Mouse (Mus musculus) embryonic fibroblast, embryonic 13.5 days (primary cell): ENCODE data around the gene Spata4.

Source experiments
- CTCF ChIP-seq: IDR thresholded peaks from 2 replicates; pipeline ENCODE4 v1.5.1; 2011; ENCODE audit warnings: mild to moderate bottlenecking, control low read depth, low read length, moderate library complexity, borderline replicate concordance; ENCODE audit not compliant: insufficient read depth
- POLR2A ChIP-seq: IDR thresholded peaks from 2 replicates; pipeline ENCODE4 v1.6.1; 2011; ENCODE audit warnings: low read depth, mild to moderate bottlenecking, control low read depth, low read length, moderate library complexity

DNA sequence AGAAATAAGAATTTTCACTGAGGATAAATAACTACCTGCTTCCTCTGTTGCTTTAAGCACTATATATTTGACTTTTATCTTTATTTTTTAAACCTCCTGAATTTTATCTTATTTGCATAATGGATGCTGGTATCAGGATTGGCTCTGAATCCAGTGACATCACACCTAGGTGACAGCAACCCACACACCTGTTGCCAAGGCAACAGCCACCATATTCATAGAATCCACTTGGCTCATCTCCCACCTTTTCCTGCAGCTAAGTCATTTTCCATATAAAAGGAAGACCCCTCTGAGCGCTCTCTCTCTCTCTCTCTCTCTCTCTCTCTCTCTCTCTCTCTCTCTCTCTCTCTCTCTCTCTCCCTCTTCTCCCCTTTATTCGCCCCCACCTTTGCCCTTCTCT, 3.6 kb upstream of the Spata4 start:
- TF ChIP-seq CTCF (no peak), POLR2A (no peak)
